Mouse (Mus musculus) A20 (cell line): ENCODE data around the gene Zfp239.
A peak's percentile ranks its signal among the peaks of the same experiment; 100 is the strongest.

ENCODE experiments used
- DNase-seq: peaks from one replicate; pipeline ENCODE4 v3.0.0-alpha.2; 2011; ENCODE audit warnings: low read depth, low spot score

The Zfp239 gene

GRCm38 (mm10) chr6:117879408-117880115 is 17.7 kb downstream of the Zfp239 start:
- peak; percentile 100 for DNase-seq

- peak; percentile 74 for DNase-seq
Observed at GRCm38 (mm10) chr6:117880394-117880838, 18.5 kb downstream of the Zfp239 start.

GRCm38 (mm10) chr6:117881229-117881628 is 19.3 kb downstream of the Zfp239 start:
- peak; percentile 65 for DNase-seq

GRCm38 (mm10) chr6:117881997-117882396 is 20.1 kb downstream of the Zfp239 start:
- peak; percentile 24 for DNase-seq

- DNase-seq = no peak
Observed at GRCm38 (mm10) chr6:117885943-117886342, 24.0 kb downstream of the Zfp239 start.

- no peak for DNase-seq
Observed at GRCm38 (mm10) chr6:117888032-117888431, 26.1 kb downstream of the Zfp239 start.

GRCm38 (mm10) chr6:117888642-117889096 is 26.8 kb downstream of the Zfp239 start:
- no peak for DNase-seq

- no peak for DNase-seq
Observed at GRCm38 (mm10) chr6:117890257-117890656, 28.4 kb downstream of the Zfp239 start.

GRCm38 (mm10) chr6:117891369-117892160 is 29.7 kb downstream of the Zfp239 start:
- no peak for DNase-seq

- no peak for DNase-seq
Observed at GRCm38 (mm10) chr6:117892386-117892785, 30.5 kb downstream of the Zfp239 start.

- DNase-seq = no peak
Observed at GRCm38 (mm10) chr6:117893435-117893834, 31.5 kb downstream of the Zfp239 start.

- no peak for DNase-seq
Observed at GRCm38 (mm10) chr6:117897800-117898199, 35.9 kb downstream of the Zfp239 start.

- DNase-seq = peak; percentile 88
Observed at GRCm38 (mm10) chr6:117900126-117901080, 38.5 kb downstream of the Zfp239 start, which contains the start of gene Hnrnpf. Gene Hnrnpf (plus strand): TSS chr6:117900324.

- peak; percentile 74 for DNase-seq
Observed at GRCm38 (mm10) chr6:117901510-117902402, 39.9 kb downstream of the Zfp239 start.

- peak; percentile 44 for DNase-seq
Observed at GRCm38 (mm10) chr6:117902556-117902955, 40.7 kb downstream of the Zfp239 start.

- DNase-seq = peak; percentile 23
Observed at GRCm38 (mm10) chr6:117903836-117904235, 41.9 kb downstream of the Zfp239 start.

GRCm38 (mm10) chr6:117905260-117905930 is 43.5 kb downstream of the Zfp239 start:
- peak; percentile 61 for DNase-seq

GRCm38 (mm10) chr6:117906015-117906531 is 44.2 kb downstream of the Zfp239 start:
- peak; percentile 79 for DNase-seq

- peak; percentile 99 for DNase-seq
Observed at GRCm38 (mm10) chr6:117906590-117907271, 44.8 kb downstream of the Zfp239 start.
